8 mouse cellular contexts compared by ENCODE assay signal in the genomic region with DNA sequence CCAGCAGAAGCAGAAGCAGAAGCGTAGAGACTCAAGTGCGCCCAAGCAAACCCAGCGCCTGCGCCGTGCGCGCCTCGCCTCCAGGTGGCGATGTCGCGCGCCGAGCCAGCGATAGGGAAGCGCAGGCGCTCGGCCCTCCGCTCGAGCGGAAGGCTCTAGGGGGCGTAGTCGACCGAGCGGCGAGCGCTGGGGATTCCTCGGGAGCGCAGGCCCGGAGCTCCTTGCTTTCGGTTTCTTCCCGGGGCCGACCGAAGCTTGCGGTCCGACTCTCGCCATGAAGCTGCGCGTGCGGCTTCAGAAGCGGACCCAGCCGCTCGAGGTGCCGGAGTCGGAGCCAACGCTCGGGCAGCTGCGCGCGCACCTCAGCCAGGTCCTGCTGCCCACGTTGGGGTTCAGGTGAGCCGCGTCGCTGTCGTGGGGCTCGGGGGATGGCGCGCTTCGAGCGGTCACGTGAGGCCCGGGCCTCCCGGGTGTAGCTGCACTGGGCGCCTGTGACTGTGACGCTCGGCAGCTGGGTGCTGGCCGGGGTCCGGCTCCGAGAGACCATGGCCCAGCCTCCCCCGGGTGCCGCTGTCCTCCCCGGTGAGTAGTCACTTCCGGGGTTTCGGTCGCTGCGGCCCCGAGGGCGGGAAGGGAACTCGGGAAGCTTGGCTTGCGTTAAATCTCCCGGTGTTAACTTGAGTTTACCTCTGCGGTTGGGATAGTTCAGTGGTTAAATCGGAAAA. TPM values are rescaled to one million over a fixed set of nuclear protein-coding genes. Genes with fewer than 3 reads are reported as not detected.
DNase-seq lines count a peak whose midpoint lies in the region; ATAC-seq and TF ChIP-seq lines count a peak whose summit lies in the region.

A gene (plus strand): TSS at position 224 of the 725 bp plus-strand sequence.

- peak within 1 kb of the TSS; percentile 88 for H3K9ac ChIP-seq in embryonic facial prominence, embryonic 13.5 days
- peak within 1 kb of the TSS; percentile 96 for H3K9ac ChIP-seq in heart, adult 2 months (ENCODE audit: low read depth, low read length)
- peak within 1 kb of the TSS; percentile 90 for H3K9ac ChIP-seq in limb, embryonic 13.5 days
- H3K9ac ChIP-seq in midbrain, embryonic 16.5 days (ENCODE audit: low read depth, low read length), result peak within 1 kb of the TSS; percentile 84

- TF ChIP-seq CTCF in heart, adult 2 months (IDR thresholded peaks at IDR 0.05), result peak; percentile 94

- TF ChIP-seq POLR2A in heart, adult 2 months (IDR thresholded peaks at IDR 0.05; ENCODE audit: insufficient read depth, low read depth, low read length), result peak; percentile 39; the same call in 1 of the 2 replicates

- peak within 1 kb of the TSS; percentile 77 for H3K4me2 ChIP-seq in embryonic facial prominence, embryonic 13.5 days
- H3K4me2 ChIP-seq in limb, embryonic 13.5 days (replicated peaks), result peak within 1 kb of the TSS; percentile 79
- H3K4me2 ChIP-seq in midbrain, embryonic 16.5 days (ENCODE audit: low read length), result peak within 1 kb of the TSS; percentile 86

- H3K4me3 ChIP-seq in embryonic facial prominence, embryonic 13.5 days, result peak within 1 kb of the TSS; percentile 93
- peak within 1 kb of the TSS; percentile 96 for H3K4me3 ChIP-seq in heart, adult 2 months
- peak within 1 kb of the TSS; percentile 88 for H3K4me3 ChIP-seq in limb, embryonic 13.5 days
- H3K4me3 ChIP-seq in midbrain, embryonic 16.5 days (ENCODE audit: low read depth, low read length), result peak within 1 kb of the TSS; percentile 93

- no peaks in the 10 kb centered on the region for H3K9me3 ChIP-seq in embryonic facial prominence, embryonic 13.5 days
- H3K9me3 ChIP-seq in limb, embryonic 13.5 days, result no peaks in the 10 kb centered on the region
- H3K9me3 ChIP-seq in midbrain, embryonic 16.5 days (replicated peaks; ENCODE audit: control insufficient read depth, low read length, poor library complexity, severe bottlenecking), result no peaks in the 10 kb centered on the region

- peaks cover 2% of the 10 kb centered on the region; the same call in 1 of the 2 replicates for H3K79me2 ChIP-seq in heart, adult 2 months (replicated peaks; ENCODE audit: control insufficient read depth, insufficient read depth, low read length)

- H3K27ac ChIP-seq in embryonic facial prominence, embryonic 13.5 days, result peak within 1 kb of the TSS; percentile 88
- peak within 1 kb of the TSS; percentile 98 for H3K27ac ChIP-seq in heart, adult 2 months
- peak within 1 kb of the TSS; percentile 90 for H3K27ac ChIP-seq in limb, embryonic 13.5 days
- H3K27ac ChIP-seq in midbrain, embryonic 16.5 days (ENCODE audit: low read length), result peak within 1 kb of the TSS; percentile 83

- peak; percentile 96 for DNase-seq in 3134 (ENCODE audit: extremely low read depth, insufficient read length, low spot score)
- DNase-seq in adrenal gland, postnatal 36 days, result peak; percentile 92 to 95
- peak; percentile 90 to 92 for DNase-seq in heart, adult 2 months
- DNase-seq in kidney, adult 8-10 months, result peak; percentile 84 to 88
- peak; percentile 91 to 94 for DNase-seq in spleen, postnatal 10 days (ENCODE audit: low spot score in 2 of 2)

- intact Hi-C loops in heart, adult 2 months (cut with DNase I), result loop anchor here (2.0 kb wide), 3 partner anchors 43 to 441 kb away; no protein-coding TSS in a partner anchor

- WGBS in embryonic facial prominence, embryonic 13.5 days, result under 1% methylated on average over 82 of the region's 82 CpGs
- WGBS in heart, adult 2 months, result under 1% methylated on average over 82 of the region's 82 CpGs
- under 1% methylated on average over 82 of the region's 82 CpGs for WGBS in limb, embryonic 13.5 days
- whole genome bisulfite sequencing in midbrain, embryonic 16.5 days, result under 1% methylated on average over 81 of the region's 82 CpGs

- ATAC-seq in embryonic facial prominence, embryonic 13.5 days (ENCODE audit: insufficient number of reproducible peaks, insufficient read depth, low FRiP score, low TSS enrichment, low read depth), result peak; percentile 91
- peak; percentile 94 for ATAC-seq in limb, embryonic 13.5 days (ENCODE audit: low FRiP score, low read depth)
- ATAC-seq in midbrain, embryonic 16.5 days, result peak; percentile 99

- H3K4me1 ChIP-seq in embryonic facial prominence, embryonic 13.5 days, result peaks cover 5% of the 10 kb centered on the region
- H3K4me1 ChIP-seq in heart, adult 2 months (ENCODE audit: control insufficient read depth, insufficient read depth, low read length), result peaks cover 1% of the 10 kb centered on the region; the same call in 1 of the 2 replicates
- H3K4me1 ChIP-seq in limb, embryonic 13.5 days, result peaks cover 16% of the 10 kb centered on the region
- peaks cover 11% of the 10 kb centered on the region for H3K4me1 ChIP-seq in midbrain, embryonic 16.5 days (ENCODE audit: control insufficient read depth, insufficient read depth, low read length)

- H3K27me3 ChIP-seq in embryonic facial prominence, embryonic 13.5 days, result no peaks in the 10 kb centered on the region
- no peaks in the 10 kb centered on the region for H3K27me3 ChIP-seq in heart, adult 2 months (ENCODE audit: control insufficient read depth, insufficient read depth, low read length)
- no peaks in the 10 kb centered on the region for H3K27me3 ChIP-seq in limb, embryonic 13.5 days
- no peaks in the 10 kb centered on the region for H3K27me3 ChIP-seq in midbrain, embryonic 16.5 days (ENCODE audit: control insufficient read depth, insufficient read depth, low read depth, low read length)

- no peaks in the 10 kb centered on the region for H3K36me3 ChIP-seq in embryonic facial prominence, embryonic 13.5 days
- peaks cover 5% of the 10 kb centered on the region for H3K36me3 ChIP-seq in heart, adult 2 months (ENCODE audit: control insufficient read depth, insufficient read depth, low read length)
- H3K36me3 ChIP-seq in limb, embryonic 13.5 days, result peaks cover 5% of the 10 kb centered on the region; the same call in 1 of the 2 replicates
- H3K36me3 ChIP-seq in midbrain, embryonic 16.5 days (ENCODE audit: control insufficient read depth, insufficient read depth, low read length), result no peaks in the 10 kb centered on the region

- TF ChIP-seq EP300 in heart, adult 2 months (IDR thresholded peaks at IDR 0.05; ENCODE audit: insufficient read depth, low read depth, low read length), result 0 out of 2 replicates have a peak, but pooled peaks have one; percentile 52

RNA-seq across cellular contexts. Expression of the gene that starts here (rescaled TPM):
- total RNA-seq in adrenal gland, postnatal 36 days (2021), result 10 to 100 TPM; 20.8 to 28.0 TPM
- polyA plus RNA-seq in embryonic facial prominence, embryonic 13.5 days (2015; fragmentation: Nextera tagmentation; extraction: Ambion mirVana), result 25.4 and 29.2 TPM in 2 replicates
- 10 to 100 TPM; 13.2 to 16.2 TPM for total RNA-seq in heart, adult 2 months (2021)
- 16.7 and 20.2 TPM in 2 replicates for polyA plus RNA-seq in heart, adult 2 months (2012; rRNA removed)
- polyA plus RNA-seq in limb, embryonic 13.5 days (2015; fragmentation: Nextera tagmentation; extraction: Ambion mirVana), result 33.3 and 33.5 TPM in 2 replicates
- polyA plus RNA-seq in midbrain, embryonic 16.5 days (2015; fragmentation: Nextera tagmentation; extraction: Ambion mirVana), result 18.9 and 21.6 TPM in 2 replicates

Comparison
In these comparisons a context has a peak if more than half of its experiments do, and no peak if none do; other contexts are left out.
1. Peak in every context shown above with its lines: DNase-seq, ATAC-seq, H3K4me3 ChIP-seq and H3K27ac ChIP-seq.